Mouse (Mus musculus) myocyte (in vitro differentiated cells): ENCODE results near the gene Hc. TPM values are rescaled to one million over a fixed set of nuclear protein-coding genes. Genes with fewer than 3 reads are reported as not detected.
A peak's percentile ranks its signal among the peaks of the same experiment; 100 is the strongest.

ENCODE experiments used
- H3K27me3 ChIP-seq: one replicate; pipeline ENCODE4 v1.6.1; 2011; ENCODE audit not compliant: control insufficient read depth, insufficient read depth, insufficient read length
- H3K36me3 ChIP-seq: one replicate; pipeline ENCODE4 v1.6.1; 2011; ENCODE audit not compliant: control insufficient read depth, insufficient read depth
- H3K4me2 ChIP-seq: one replicate; pipeline ENCODE4 v1.6.1; 2011; ENCODE audit warnings: low read depth, control low read depth
- H3K4me3 ChIP-seq: one replicate; pipeline ENCODE4 v1.5.1; 2011; ENCODE audit warnings: mild to moderate bottlenecking, control low read depth, moderate library complexity
- H3K79me2 ChIP-seq: one replicate; pipeline ENCODE4 v1.6.1; 2011; ENCODE audit not compliant: control insufficient read depth, insufficient read depth
- H3ac ChIP-seq: one replicate; pipeline ENCODE4 v1.6.1; 2011; ENCODE audit not compliant: control insufficient read depth, insufficient read length
- CEBPB ChIP-seq: IDR thresholded peaks from 2 replicates; pipeline ENCODE4 v1.6.1; 2011; ENCODE audit warnings: mild to moderate bottlenecking, moderate library complexity; ENCODE audit not compliant: poor library complexity, insufficient read depth, severe bottlenecking
- E2F4 ChIP-seq: IDR thresholded peaks from one replicate; pipeline ENCODE4 v1.6.1; 2011; ENCODE audit warnings: mild to moderate bottlenecking, control low read depth, moderate library complexity; ENCODE audit not compliant: insufficient read depth
- MAX ChIP-seq: IDR thresholded peaks from one replicate; pipeline ENCODE4 v1.6.1; 2011; ENCODE audit warnings: low read depth, mild to moderate bottlenecking, control low read depth
- MYOD1 ChIP-seq, 3 experiments: IDR thresholded peaks; one replicate each; pipeline ENCODE4 v1.6.1; 2011; ENCODE audit warnings: control low read depth in 2 of 3, low read depth in 2 of 3, mild to moderate bottlenecking in 2 of 3, moderate library complexity in 1 of 3; ENCODE audit not compliant: insufficient read length in 2 of 3, control insufficient read depth in 1 of 3
- MYOG ChIP-seq, 3 experiments: IDR thresholded peaks; one replicate each; pipeline ENCODE4 v1.6.1; 2011; ENCODE audit warnings: control low read depth in 2 of 3, low read depth in 2 of 3, mild to moderate bottlenecking in 2 of 3; ENCODE audit not compliant: insufficient read length in 2 of 3, control insufficient read depth in 1 of 3, insufficient read depth in 1 of 3
- POLR2A ChIP-seq: IDR thresholded peaks from one replicate; pipeline ENCODE4 v1.6.1; 2011; ENCODE audit warnings: low read depth, mild to moderate bottlenecking, control low read depth, moderate library complexity; ENCODE audit not compliant: insufficient read length
- POLR2AphosphoS2 ChIP-seq: IDR thresholded peaks from one replicate; pipeline ENCODE4 v1.6.1; 2011; ENCODE audit warnings: low read depth, control low read depth; ENCODE audit not compliant: insufficient read length
- REST ChIP-seq: IDR thresholded peaks from one replicate; pipeline ENCODE4 v1.6.1; 2011; ENCODE audit warnings: mild to moderate bottlenecking, control low read depth, moderate library complexity; ENCODE audit not compliant: insufficient read depth, insufficient read length
- SRF ChIP-seq: IDR thresholded peaks from one replicate; pipeline ENCODE4 v1.6.1; 2011; ENCODE audit warnings: low read depth; ENCODE audit not compliant: control insufficient read depth, insufficient read length
- TCF12 ChIP-seq: IDR thresholded peaks from one replicate; pipeline ENCODE4 v1.6.1; 2011; ENCODE audit warnings: mild to moderate bottlenecking, control low read depth; ENCODE audit not compliant: poor library complexity, insufficient read depth, severe bottlenecking
- TCF3 ChIP-seq: IDR thresholded peaks from one replicate; pipeline ENCODE4 v1.6.1; 2011; ENCODE audit warnings: low read depth, control low read depth; ENCODE audit not compliant: insufficient read length
- USF1 ChIP-seq: IDR thresholded peaks from one replicate; pipeline ENCODE4 v1.6.1; 2011; ENCODE audit warnings: low read depth, mild to moderate bottlenecking, control low read depth, moderate library complexity
- polyA plus RNA-seq: library from polyadenylated mRNA; unstranded; fragments of >200 nt; fragmentation: generic; extraction: Trizol; gene quantifications from one replicate; pipeline ENCODE4 v1.2.1, GENCODE M21; 2012; ENCODE audit warnings: missing spikeins

Gene Hc
- polyA plus RNA-seq, 1 experiment, result not detected

- TF ChIP-seq REST (peak; percentile 75), MYOG (IDR thresholded peaks at IDR 0.05; ENCODE audit: control insufficient read depth in 1 of 3, insufficient read depth in 1 of 3, insufficient read length in 2 of 3, low read depth in 2 of 3) (no peak)
- no peaks in the 10 kb centered on the region for H3K36me3 ChIP-seq
- H3ac ChIP-seq, result no peak overlapping the region
- no peaks in the 10 kb centered on the region for H3K79me2 ChIP-seq
- H3K4me3 ChIP-seq, result no peak overlapping the region
- no peaks in the 10 kb centered on the region for H3K27me3 ChIP-seq
- no peak overlapping the region for H3K4me2 ChIP-seq
Measured at GRCm38 (mm10) chr2:34948622-34949021, 112.6 kb downstream of the Hc start.

- H3K79me2 ChIP-seq, result no peaks in the 10 kb centered on the region
Measured at GRCm38 (mm10) chr2:34946046-34946445, 115.2 kb downstream of the Hc start.

GRCm38 (mm10) chr2:34945580-34945979 is 115.7 kb downstream of the Hc start:
- no peak overlapping the region for H3ac ChIP-seq
- no peak overlapping the region for H3K4me3 ChIP-seq
- H3K4me2 ChIP-seq, result no peak overlapping the region
- no peaks in the 10 kb centered on the region for H3K79me2 ChIP-seq
- no peak for TF ChIP-seq REST
- TF ChIP-seq USF1, result no peak
- no peak for TF ChIP-seq POLR2A
- no peak for TF ChIP-seq E2F4
- no peak for TF ChIP-seq POLR2AphosphoS2
- TF ChIP-seq TCF12, result no peak
- H3K36me3 ChIP-seq, result no peaks in the 10 kb centered on the region
- peaks cover 17% of the 10 kb centered on the region for H3K27me3 ChIP-seq

More at GRCm38 (mm10) chr2:34946046-34946445, 115.2 kb downstream of the Hc start:
- Histone ChIP-seq H3K4me3 (no peak overlapping the region), H3K4me2 (no peak overlapping the region), H3K36me3 (no peaks in the 10 kb centered on the region), H3ac (no peak overlapping the region), H3K27me3 (peaks cover 14% of the 10 kb centered on the region)
- no peak for TF ChIP-seq MAX
- TF ChIP-seq POLR2AphosphoS2, result no peak
- TF ChIP-seq MYOG (IDR thresholded peaks at IDR 0.05; ENCODE audit: control insufficient read depth in 1 of 3, insufficient read depth in 1 of 3, insufficient read length in 2 of 3, low read depth in 2 of 3), result no peak
- no peak for TF ChIP-seq SRF
- no peak for TF ChIP-seq MYOD1 (IDR thresholded peaks at IDR 0.05; ENCODE audit: control insufficient read depth in 1 of 3, insufficient read length in 2 of 3, low read depth in 2 of 3)
- TF ChIP-seq CEBPB, result no peak
- no peak for TF ChIP-seq POLR2A
- TF ChIP-seq TCF12, result no peak
- no peak for TF ChIP-seq REST
- TF ChIP-seq TCF3, result no peak
- TF ChIP-seq E2F4, result no peak
- TF ChIP-seq USF1, result no peak

- Histone ChIP-seq H3ac (no peak overlapping the region), H3K79me2 (no peaks in the 10 kb centered on the region), H3K4me2 (no peak overlapping the region), H3K27me3 (peaks cover 17% of the 10 kb centered on the region), H3K36me3 (no peaks in the 10 kb centered on the region), H3K4me3 (no peak overlapping the region)
- TF ChIP-seq POLR2A, result no peak
- no peak for TF ChIP-seq MYOD1 (IDR thresholded peaks at IDR 0.05; ENCODE audit: control insufficient read depth in 1 of 3, insufficient read length in 2 of 3, low read depth in 2 of 3)
- TF ChIP-seq CEBPB, result no peak
- no peak for TF ChIP-seq E2F4
- no peak for TF ChIP-seq TCF3
- TF ChIP-seq POLR2AphosphoS2, result no peak
- TF ChIP-seq TCF12, result no peak
- no peak for TF ChIP-seq REST
- no peak for TF ChIP-seq MAX
- TF ChIP-seq SRF, result no peak
- no peak for TF ChIP-seq USF1
- no peak for TF ChIP-seq MYOG (IDR thresholded peaks at IDR 0.05; ENCODE audit: control insufficient read depth in 1 of 3, insufficient read depth in 1 of 3, insufficient read length in 2 of 3, low read depth in 2 of 3)
Measured at GRCm38 (mm10) chr2:34944761-34945160, 116.5 kb downstream of the Hc start.

GRCm38 (mm10) chr2:34943556-34944120 is 117.6 kb downstream of the Hc start:
- H3K27me3 ChIP-seq, result peaks cover 17% of the 10 kb centered on the region

More at GRCm38 (mm10) chr2:34943556-34944120, 117.6 kb downstream of the Hc start:
- Histone ChIP-seq H3K79me2 (no peaks in the 10 kb centered on the region), H3K4me3 (no peak overlapping the region), H3ac (no peak overlapping the region), H3K4me2 (no peak overlapping the region), H3K36me3 (no peaks in the 10 kb centered on the region)
- no peak for TF ChIP-seq E2F4
- TF ChIP-seq TCF12, result no peak
- no peak for TF ChIP-seq MYOD1 (IDR thresholded peaks at IDR 0.05; ENCODE audit: control insufficient read depth in 1 of 3, insufficient read length in 2 of 3, low read depth in 2 of 3)
- no peak for TF ChIP-seq POLR2A
- TF ChIP-seq TCF3, result no peak
